Mouse (Mus musculus) hindbrain, embryonic 10.5 days (tissue): ENCODE data around the gene Pdgfc. TPM values are rescaled to one million over a fixed set of nuclear protein-coding genes. Genes with fewer than 3 reads are reported as not detected.

ENCODE experiments used
- polyA plus RNA-seq: library from polyadenylated mRNA; unstranded; fragments of >200 nt; fragmentation: Nextera tagmentation; extraction: Ambion mirVana; gene quantifications from 2 replicates; pipeline ENCODE4 v1.2.1, GENCODE M21; 2016

Gene Pdgfc
- polyA plus RNA-seq, 1 experiment from 2014 or later: 12.8 TPM

Other genes starting within 250 kb of the Pdgfc start
- gene Gria2, start 233.6 kb upstream of the Pdgfc start, polyA plus RNA-seq: 3.0 and 9.9 TPM in 2 replicates
- 7.6 and 8.5 TPM in 2 replicates for gene Glrb, start 122.8 kb upstream of the Pdgfc start, polyA plus RNA-seq